Mouse (Mus musculus) mouse trophoblast stem cell (cell line): ENCODE measurements around the gene Mtss1l.
"Not testable (repeated sequence)": the region's sequence is repeated elsewhere in the genome, so short reads cannot be mapped to it uniquely, and the experiment has no call there.

ENCODE experiments used
- in situ Hi-C, 2 experiments: fragments of 300-500 bp; cut with MseI, MboI; formaldehyde crosslinking; loops; 2 replicates in 1 of 2; 3 replicates in 1 of 2; pipeline ENCODE4 v1.15.1; 2025

The Mtss1l gene

DNA sequence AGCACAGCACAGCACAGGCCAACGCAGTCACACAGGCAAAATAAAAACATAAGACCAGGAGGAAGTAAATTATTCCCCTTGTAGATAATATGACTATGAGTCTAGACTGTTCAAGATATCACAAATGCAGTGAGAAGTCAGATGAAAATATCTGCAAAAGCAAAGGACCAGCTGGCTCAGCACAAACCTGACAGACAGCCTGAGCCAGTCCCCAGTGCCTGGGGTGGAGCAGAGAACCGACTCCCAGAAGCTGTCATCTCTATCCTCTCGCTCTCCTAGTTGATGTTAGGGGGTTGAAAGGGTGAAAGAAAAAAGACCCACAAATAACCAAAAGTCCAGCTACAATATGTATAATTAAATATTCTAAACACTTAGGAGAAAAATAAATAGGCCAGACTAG lies 54.4 kb downstream of the Mtss1l start:
- in situ Hi-C loops: no loop called here

DNA sequence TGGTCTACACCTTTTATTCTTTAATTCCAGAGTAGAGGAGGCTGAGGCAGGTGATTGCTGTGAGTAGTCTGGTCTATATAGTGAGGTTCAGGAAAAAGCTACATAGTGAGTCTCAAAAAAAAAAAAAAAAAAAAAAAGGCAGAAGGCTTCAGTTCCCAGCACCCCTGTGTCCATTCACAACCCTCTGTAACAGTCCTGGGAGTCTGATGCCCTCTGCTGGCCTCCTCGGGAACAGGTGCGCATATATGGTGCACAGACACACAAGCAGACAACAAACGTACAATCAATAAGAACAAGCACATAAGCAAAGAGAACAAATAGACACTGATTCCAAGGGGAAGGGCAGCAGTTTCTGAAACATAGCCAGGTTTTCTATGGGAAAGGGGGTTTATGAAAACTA lies 55.1 kb downstream of the Mtss1l start:
- in situ Hi-C loops: no loop called here

DNA sequence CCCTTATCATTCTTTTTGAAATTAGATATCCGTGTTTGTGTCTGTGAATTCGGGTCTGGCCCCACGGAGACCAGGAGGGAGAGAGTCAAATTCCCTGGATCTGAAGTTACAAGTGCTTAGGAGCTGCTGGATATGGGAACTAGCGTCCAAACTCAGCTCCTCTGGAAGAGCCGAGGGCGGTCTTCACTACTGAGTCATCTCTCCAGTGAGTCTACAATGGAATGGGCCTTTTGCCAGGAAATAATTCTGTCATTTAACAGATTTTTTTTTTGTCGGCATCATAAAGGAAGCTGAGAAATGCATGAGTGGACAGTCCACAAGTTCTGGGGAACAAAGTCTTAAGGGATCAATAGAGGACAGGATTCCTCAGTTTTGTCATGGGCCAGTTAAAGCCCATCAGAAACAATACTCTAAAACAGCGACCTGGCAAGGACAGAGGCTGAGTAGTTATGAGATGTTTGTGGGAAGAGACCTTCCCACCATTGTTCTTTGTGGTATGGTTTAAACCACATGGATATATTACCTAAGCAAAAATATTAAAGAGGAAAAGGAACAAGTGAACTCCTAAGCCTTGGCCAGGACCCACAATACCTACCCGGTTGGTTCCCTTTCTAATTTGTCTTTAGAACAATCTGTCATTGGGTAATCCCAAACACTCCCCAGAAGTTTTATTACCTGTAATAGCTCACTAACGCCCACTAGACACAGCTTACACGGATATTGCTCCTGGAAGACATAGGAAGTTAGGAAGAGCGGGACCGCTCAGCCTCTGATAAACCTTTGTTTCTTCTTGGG lies 58.8 kb downstream of the Mtss1l start:
- in situ Hi-C loops: no loop called here

DNA sequence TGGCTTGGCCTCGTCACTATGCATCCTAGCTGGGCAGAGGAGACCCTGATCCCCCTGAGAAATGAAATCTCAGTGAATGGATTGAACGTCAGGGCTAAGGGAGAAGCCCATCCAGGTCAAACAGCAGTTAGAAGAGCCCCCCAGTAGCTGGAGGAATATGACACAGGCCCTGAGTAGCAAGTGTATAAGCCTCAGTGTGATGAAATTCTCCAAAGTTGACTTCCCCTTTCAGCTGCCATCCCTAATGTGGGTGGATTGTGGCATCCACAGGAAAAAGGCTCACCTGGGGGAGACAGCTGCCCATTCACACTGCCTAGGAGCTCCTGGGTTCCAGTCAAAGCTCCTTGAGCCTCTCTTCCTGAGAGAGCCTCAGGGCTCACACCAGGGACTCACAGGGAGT lies 64.1 kb downstream of the Mtss1l start:
- in situ Hi-C loops: no loop called here

DNA sequence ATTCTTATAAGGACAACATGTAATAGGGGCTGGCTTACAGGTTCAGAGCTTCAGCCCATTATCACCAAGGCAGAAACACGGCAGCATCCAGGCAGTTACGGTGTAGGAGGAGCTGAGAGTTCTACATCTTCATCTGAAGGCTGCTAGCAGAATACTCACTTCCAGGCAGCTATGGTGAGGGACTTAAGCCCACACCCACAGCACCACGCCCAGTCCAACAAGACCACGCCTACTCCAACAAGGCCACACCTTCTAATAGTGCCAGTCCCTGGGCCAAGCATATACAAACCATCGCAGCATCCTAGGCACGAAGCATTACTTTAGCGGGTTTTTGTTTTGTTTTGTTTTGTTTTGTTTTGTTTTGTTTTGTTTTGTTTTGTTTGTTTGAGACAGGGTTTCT lies 65.2 kb downstream of the Mtss1l start:
- in situ Hi-C loops: not testable (repeated sequence)

DNA sequence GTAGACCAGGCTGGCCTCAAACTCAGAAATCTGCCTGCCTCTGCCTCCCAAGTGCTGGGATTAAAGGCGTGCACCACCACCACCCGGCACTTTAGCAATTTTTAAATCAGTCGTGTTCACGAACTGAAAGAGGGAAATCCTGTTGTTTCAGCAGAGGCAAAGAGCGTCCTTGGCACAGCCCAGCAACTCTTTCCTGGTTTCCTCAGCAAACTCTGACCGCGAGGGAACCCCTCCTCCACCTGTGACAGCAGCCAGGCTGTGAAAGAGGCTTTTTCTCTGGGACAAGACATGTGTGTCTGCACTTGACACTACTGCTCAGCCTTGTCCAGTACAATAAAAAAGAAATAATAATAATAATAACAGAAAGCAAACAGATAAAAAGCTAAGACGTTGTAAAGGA lies 65.7 kb downstream of the Mtss1l start:
- in situ Hi-C loops: no loop called here

DNA sequence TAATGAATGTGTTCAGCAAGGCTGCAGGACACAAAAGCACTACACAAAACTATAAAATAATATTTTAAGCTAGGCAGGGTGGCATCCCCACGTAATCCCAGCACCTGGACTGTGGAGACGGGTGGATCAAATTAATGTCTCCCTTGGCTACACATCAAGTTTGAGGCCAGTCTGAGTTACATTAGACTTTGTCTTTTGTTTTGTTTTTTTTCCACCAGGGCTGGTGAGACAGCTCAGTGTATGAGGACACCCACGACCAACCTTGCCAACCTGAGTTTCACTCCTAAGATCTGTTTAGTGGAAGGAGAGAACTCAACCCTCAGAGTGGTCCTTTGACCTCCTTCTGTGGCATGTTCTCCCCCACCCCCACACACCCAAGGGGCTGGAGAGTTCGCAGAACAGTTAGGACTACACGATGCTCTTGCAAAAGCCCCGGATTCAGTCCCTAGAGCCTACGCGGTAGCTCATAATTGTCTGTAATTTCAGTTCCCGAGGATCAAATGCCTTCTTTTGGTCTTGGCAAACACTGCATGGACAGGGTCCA lies 66.2 kb downstream of the Mtss1l start:
- in situ Hi-C loops: no loop called here

DNA sequence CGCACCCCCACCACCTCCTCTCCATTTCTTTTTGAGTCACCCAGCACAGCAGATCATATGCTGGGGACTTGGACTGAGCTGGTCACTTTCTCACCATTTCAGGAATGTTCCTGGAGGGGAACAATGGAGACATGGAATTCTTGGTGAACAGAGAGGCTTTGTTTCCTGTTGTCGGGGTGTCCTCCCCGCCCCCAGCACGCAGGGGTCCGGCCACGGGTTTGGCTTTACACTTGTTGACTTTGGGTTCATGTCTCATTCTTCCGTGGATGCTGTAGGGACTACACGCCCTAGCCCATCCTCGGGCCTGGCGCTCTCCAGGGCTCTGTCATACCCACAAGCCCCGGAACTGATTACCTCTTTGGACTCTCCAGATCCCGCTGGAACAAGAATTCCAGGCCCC lies 67.7 kb downstream of the Mtss1l start:
- in situ Hi-C loops: no loop called here

DNA sequence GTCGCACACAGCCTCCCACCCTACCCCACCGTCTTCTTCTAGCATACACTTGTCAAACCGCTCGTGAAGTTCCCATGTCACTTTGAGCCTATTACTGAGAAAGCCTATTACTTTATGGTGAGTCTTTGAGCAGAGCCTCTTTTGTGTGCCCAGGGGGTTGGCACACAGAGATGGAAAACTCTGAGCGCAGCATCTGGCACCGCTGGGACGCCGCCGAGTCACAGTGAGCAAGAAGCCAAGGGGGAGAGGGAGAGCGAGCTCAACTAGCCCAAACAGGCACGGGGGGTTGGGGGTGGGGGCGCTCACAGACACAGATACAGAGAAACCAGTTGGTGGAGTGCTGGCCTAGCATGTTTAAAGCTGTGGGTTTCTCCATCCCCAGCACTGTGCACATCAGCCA lies 68.3 kb downstream of the Mtss1l start:
- in situ Hi-C loops: no loop called here

DNA sequence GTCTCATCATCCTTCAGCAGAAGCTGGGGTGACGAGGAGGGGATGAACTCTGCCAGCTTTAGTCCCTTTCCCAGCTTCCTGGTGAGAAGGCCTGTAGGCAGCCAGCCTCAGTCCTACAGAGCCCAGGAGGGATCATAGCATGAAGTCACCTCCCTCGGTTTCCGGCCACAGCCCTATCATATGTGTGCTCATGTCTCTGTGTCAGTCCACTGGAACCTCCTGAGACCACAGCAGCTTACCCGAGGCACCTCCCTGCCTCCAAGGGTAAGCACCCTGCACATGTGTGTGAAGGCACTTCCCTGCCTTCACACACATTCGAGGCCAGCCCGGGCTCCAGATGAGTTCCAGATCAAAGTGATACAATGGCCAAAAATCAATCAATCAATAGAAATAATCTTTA lies 69.0 kb downstream of the Mtss1l start:
- in situ Hi-C loops: no loop called here
